Mouse (Mus musculus): ENCODE measurements around the gene Wfdc15b. TPM values are rescaled to one million over a fixed set of nuclear protein-coding genes. Genes with fewer than 3 reads are reported as not detected.

The Wfdc15b gene
- total and polyA plus RNA-seq, 3 experiments = not detected

DNA sequence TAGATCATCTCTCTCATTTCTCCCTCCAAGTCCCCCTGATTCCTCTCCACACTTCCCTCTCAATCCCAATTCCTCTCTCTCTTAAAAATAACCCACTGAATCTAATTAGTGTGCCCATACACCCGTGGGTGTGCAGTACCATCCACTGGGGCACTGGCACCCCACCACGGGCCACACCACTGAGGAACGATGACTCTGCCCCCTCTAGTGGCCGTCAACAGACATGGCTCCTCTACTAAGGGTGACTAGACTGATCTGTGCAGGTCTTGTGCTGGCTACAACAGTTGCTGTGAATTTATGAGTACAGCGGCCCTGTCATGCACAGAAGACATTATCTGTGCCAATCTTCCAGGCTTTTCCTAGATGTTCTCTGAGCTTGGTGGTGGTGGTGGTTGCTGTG, 32.7 kb downstream of the Wfdc15b start:
- dilution Hi-C loops (cut with MboI; ENCODE audit: extremely low pct_ligation_motif_present, extremely low pct_unique_long_range_greater_than_20kb, low sequenced_read_pairs) = no loop called here
- H3K36me3 ChIP-seq (replicated peaks in 1 of 2; ENCODE audit: control insufficient read depth in 1 of 2, insufficient read depth in 1 of 2, low read length in 1 of 2) = peaks cover 0 to 2% of the 10 kb centered on the region in 2 experiments
- peaks cover 6 to 14% of the 10 kb centered on the region in 2 experiments for H3K4me1 ChIP-seq (ENCODE audit: control insufficient read depth in 1 of 2, insufficient read depth in 2 of 2)
- H3K27ac ChIP-seq (ENCODE audit: insufficient read depth, low read depth) = no peak overlapping the region
- H3K4me2 ChIP-seq (ENCODE audit: insufficient read depth, low read depth, poor library complexity, severe bottlenecking) = no peak overlapping the region
- in situ Hi-C loops (cut with MboI; ENCODE audit: low pct_ligation_motif_present, low pct_unique_long_range_greater_than_20kb, low sequenced_read_pairs) = no loop called here
- no peak overlapping the region for H3K4me3 ChIP-seq (replicated peaks in 1 of 3; ENCODE audit: low read depth in 2 of 3, low read length in 2 of 3, poor library complexity in 1 of 3)
- H3K9me3 ChIP-seq (replicated peaks; ENCODE audit: low read length) = peaks cover 9% of the 10 kb centered on the region
- no peak overlapping the region for H3K9ac ChIP-seq (ENCODE audit: insufficient read depth, low read depth)
- no peaks in the 10 kb centered on the region for H3K79me2 ChIP-seq (replicated peaks; ENCODE audit: control insufficient read depth, extremely low read depth, insufficient read depth, poor library complexity, severe bottlenecking)
- no peaks in the 10 kb centered on the region for H3K27me3 ChIP-seq (replicated peaks)
- TF ChIP-seq CTCF (conservative IDR thresholded peaks at IDR 0.05 in 1 of 2, IDR thresholded peaks at IDR 0.05 in 1 of 2; ENCODE audit: low read depth in 2 of 2, low read length in 2 of 2) (peak; percentile 38 to 73; a peak in 3 of 4 replicates), ELF1 (IDR thresholded peaks at IDR 0.05; ENCODE audit: low read depth, low read length) (no peak), SMC3 (IDR thresholded peaks at IDR 0.05; ENCODE audit: low read depth, low read length) (peak; percentile 75), RAD21 (IDR thresholded peaks at IDR 0.05; ENCODE audit: low read depth, low read length) (peak; percentile 54)
- peak; percentile 38 for DNase-seq (ENCODE audit: extremely low read depth)

GRCm38 (mm10) chr2:164184145-164184719, 37.2 kb downstream of the Wfdc15b start:
- no peaks in the 10 kb centered on the region for H3K27me3 ChIP-seq (replicated peaks)
- H3K4me2 ChIP-seq (ENCODE audit: insufficient read depth, low read depth, poor library complexity, severe bottlenecking) = no peak overlapping the region
- no peak for DNase-seq (ENCODE audit: extremely low read depth)
- no peak overlapping the region for H3K27ac ChIP-seq (ENCODE audit: insufficient read depth, low read depth)
- in situ Hi-C loops (cut with MboI; ENCODE audit: low pct_ligation_motif_present, low pct_unique_long_range_greater_than_20kb, low sequenced_read_pairs) = no loop called here
- peaks cover 6 to 26% of the 10 kb centered on the region in 2 experiments for H3K4me1 ChIP-seq (ENCODE audit: control insufficient read depth in 1 of 2, insufficient read depth in 2 of 2)
- TF ChIP-seq ZKSCAN1 (IDR thresholded peaks at IDR 0.05; ENCODE audit: borderline replicate concordance, low read depth, low read length) = no peak
- no peak for TF ChIP-seq POLR2A (IDR thresholded peaks at IDR 0.05; ENCODE audit: low read depth, low read length)
- TF ChIP-seq E2F4 (IDR thresholded peaks at IDR 0.05; ENCODE audit: insufficient replicate concordance, low read depth, low read length) = no peak
- TF ChIP-seq RAD21 (IDR thresholded peaks at IDR 0.05; ENCODE audit: low read depth, low read length) = no peak
- no peak for TF ChIP-seq KAT2A (IDR thresholded peaks at IDR 0.05; ENCODE audit: insufficient replicate concordance, low read length)
- no peak for TF ChIP-seq USF1 (IDR thresholded peaks at IDR 0.05; ENCODE audit: low read depth, low read length)
- TF ChIP-seq SIN3A (IDR thresholded peaks at IDR 0.05; ENCODE audit: low read length) = no peak
- no peak for TF ChIP-seq MAFK (IDR thresholded peaks at IDR 0.05; ENCODE audit: insufficient replicate concordance, low read length)
- TF ChIP-seq CHD2 (IDR thresholded peaks at IDR 0.05; ENCODE audit: low read length) = no peak
- no peak for TF ChIP-seq TCF12 (IDR thresholded peaks at IDR 0.05; ENCODE audit: low read depth, low read length)
- TF ChIP-seq GABPA (IDR thresholded peaks at IDR 0.05; ENCODE audit: insufficient replicate concordance, low read depth, low read length) = no peak
- TF ChIP-seq ZC3H11A (IDR thresholded peaks at IDR 0.05; ENCODE audit: low read depth, low read length) = no peak
- TF ChIP-seq MXI1 (IDR thresholded peaks at IDR 0.05; ENCODE audit: low read depth, low read length) = no peak
- TF ChIP-seq PAX5 (IDR thresholded peaks at IDR 0.05; ENCODE audit: low read length) = no peak
- TF ChIP-seq CHD1 (IDR thresholded peaks at IDR 0.05; ENCODE audit: low read depth, low read length) = no peak
- no peak for TF ChIP-seq IRF4 (IDR thresholded peaks at IDR 0.05; ENCODE audit: low read depth, low read length)
- no peak for TF ChIP-seq JUN (IDR thresholded peaks at IDR 0.05; ENCODE audit: insufficient read depth, low read depth, low read length)
- TF ChIP-seq UBTF (IDR thresholded peaks at IDR 0.05; ENCODE audit: low read depth, low read length) = no peak
- TF ChIP-seq POLR2AphosphoS2 (IDR thresholded peaks at IDR 0.05; ENCODE audit: low read depth, low read length) = no peak
- TF ChIP-seq ELF1 (IDR thresholded peaks at IDR 0.05; ENCODE audit: low read depth, low read length) = no peak
- dilution Hi-C loops (cut with MboI; ENCODE audit: extremely low pct_ligation_motif_present, extremely low pct_unique_long_range_greater_than_20kb, low sequenced_read_pairs) = no loop called here
- no peaks in the 10 kb centered on the region for H3K9me3 ChIP-seq (replicated peaks; ENCODE audit: low read length)
- no peak overlapping the region for H3K9ac ChIP-seq (ENCODE audit: insufficient read depth, low read depth)
- no peaks in the 10 kb centered on the region for H3K79me2 ChIP-seq (replicated peaks; ENCODE audit: control insufficient read depth, extremely low read depth, insufficient read depth, poor library complexity, severe bottlenecking)
- peaks cover 0 to 2% of the 10 kb centered on the region in 2 experiments for H3K36me3 ChIP-seq (replicated peaks in 1 of 2; ENCODE audit: control insufficient read depth in 1 of 2, insufficient read depth in 1 of 2, low read length in 1 of 2)
- H3K4me3 ChIP-seq (replicated peaks in 1 of 3; ENCODE audit: low read depth in 2 of 3, low read length in 2 of 3, poor library complexity in 1 of 3) = no peak overlapping the region

Data from CH12.LX (cell line).